13 mouse cellular contexts compared by ENCODE assay signal in the genomic region with DNA sequence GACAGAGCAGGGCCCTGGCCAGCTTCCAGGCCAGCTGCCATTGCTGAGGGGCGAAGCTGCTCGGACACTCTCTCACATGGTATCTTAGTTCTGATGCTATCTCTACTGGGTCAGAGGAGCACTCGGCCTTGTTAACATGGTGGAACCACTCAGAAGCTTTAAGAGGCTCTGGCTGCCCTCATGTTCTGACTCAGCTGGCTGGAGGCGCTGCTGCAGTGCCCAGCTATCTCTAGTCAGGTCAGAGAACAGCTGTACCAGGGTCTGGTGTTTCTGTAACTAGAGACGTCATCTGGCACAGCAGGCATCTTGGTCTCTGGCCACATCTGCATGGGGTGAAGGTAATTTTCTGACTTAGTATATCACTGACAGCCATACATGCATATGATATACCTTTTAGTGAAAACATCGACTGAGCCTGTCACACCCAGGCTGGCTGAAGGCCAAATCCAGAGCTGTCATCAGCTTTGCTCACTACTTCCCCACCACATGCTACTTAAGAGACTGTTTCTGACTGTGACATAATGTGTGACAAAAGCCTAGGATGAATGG.
DNase-seq lines count a peak whose midpoint lies in the region; ATAC-seq and TF ChIP-seq lines count a peak whose summit lies in the region.
"Had no signal": no experiment of that assay in that cellular context is flagged by ENCODE, and none has a peak within 500 bp of the region (broad histone marks: within the 10 kb centered on the region; RNA-seq: fewer than 3 reads in every experiment).

No protein-coding gene starts in this region.

- peaks cover 30% of the 10 kb centered on the region for H3K36me3 ChIP-seq in kidney, embryonic 14.5 days (ENCODE audit: control insufficient read depth, insufficient read depth, low read length)
- peaks cover 37% of the 10 kb centered on the region for H3K36me3 ChIP-seq in embryonic facial prominence, embryonic 14.5 days (ENCODE audit: control insufficient read depth, insufficient read depth, low read length)
- peaks cover 68% of the 10 kb centered on the region for H3K36me3 ChIP-seq in limb, embryonic 14.5 days (ENCODE audit: control insufficient read depth, insufficient read depth, low read length)

- no peak overlapping the region for H3K9ac ChIP-seq in kidney, embryonic 14.5 days (ENCODE audit: low read depth, low read length)
- no peak overlapping the region for H3K9ac ChIP-seq in embryonic facial prominence, embryonic 14.5 days (ENCODE audit: low read depth, low read length)
- H3K9ac ChIP-seq in limb, embryonic 14.5 days (ENCODE audit: low read depth, low read length, severe bottlenecking) = no peak overlapping the region

- H3K27me3 ChIP-seq in kidney, embryonic 14.5 days (ENCODE audit: control insufficient read depth, insufficient read depth, low read length) = no peaks in the 10 kb centered on the region
- H3K27me3 ChIP-seq in embryonic facial prominence, embryonic 14.5 days (replicated peaks; ENCODE audit: control insufficient read depth, insufficient read depth, low read length) = no peaks in the 10 kb centered on the region
- no peaks in the 10 kb centered on the region for H3K27me3 ChIP-seq in limb, embryonic 14.5 days (ENCODE audit: control insufficient read depth, insufficient read depth, low read length)
- H3K27me3 ChIP-seq: Patski had no signal

- no peak for TF ChIP-seq POLR2A in limb, embryonic 14.5 days (IDR thresholded peaks at IDR 0.05; ENCODE audit: borderline replicate concordance, extremely low read depth, insufficient read depth, insufficient read length)

- no peaks in the 10 kb centered on the region for H3K4me1 ChIP-seq in kidney, embryonic 14.5 days (ENCODE audit: control insufficient read depth, insufficient read depth, low read length)
- H3K4me1 ChIP-seq in embryonic facial prominence, embryonic 14.5 days (ENCODE audit: control insufficient read depth, insufficient read depth, low read length) = no peaks in the 10 kb centered on the region
- no peaks in the 10 kb centered on the region for H3K4me1 ChIP-seq in limb, embryonic 14.5 days (ENCODE audit: control insufficient read depth, insufficient read depth, low read length)

- 80% methylated on average over 6 of the region's 6 CpGs for WGBS in kidney, embryonic 14.5 days
- WGBS in embryonic facial prominence, embryonic 14.5 days = 62% methylated on average over 6 of the region's 6 CpGs
- WGBS in limb, embryonic 14.5 days = 74% methylated on average over 6 of the region's 6 CpGs

- DNase-seq in kidney, adult 9 months = no peak
- DNase-seq in MN1 (ENCODE audit: low spot score) = peak; percentile 93
- peak; percentile 39 for DNase-seq in embryonic facial prominence, embryonic 14.5 days (ENCODE audit: low spot score)
- DNase-seq in limb, embryonic 14.5 days (ENCODE audit: low spot score) = no peak
- DNase-seq in ovary, postnatal 10 days (ENCODE audit: low spot score) = no peak
- DNase-seq in ovary, postnatal 36 days (ENCODE audit: low spot score) = no peak
- DNase-seq: embryo, embryonic 11 days; kidney, postnatal 4 days had no signal

- no peak overlapping the region for H3K4me2 ChIP-seq in kidney, embryonic 14.5 days (replicated peaks; ENCODE audit: low read depth, low read length)
- H3K4me2 ChIP-seq in embryonic facial prominence, embryonic 14.5 days (ENCODE audit: low read depth, low read length) = no peak overlapping the region
- H3K4me2 ChIP-seq in limb, embryonic 14.5 days (replicated peaks; ENCODE audit: low read depth, low read length, severe bottlenecking) = no peak overlapping the region
- H3K4me2 ChIP-seq: liver, embryonic 11.5 days; midbrain, embryonic 11.5 days had no signal

- H3K27ac ChIP-seq in kidney, embryonic 14.5 days (ENCODE audit: low read depth, low read length) = 0 out of 2 replicates have a peak overlapping the region, but pooled peaks have one; percentile 14
- no peak overlapping the region for H3K27ac ChIP-seq in embryonic facial prominence, embryonic 14.5 days (replicated peaks; ENCODE audit: low read depth, low read length)
- no peak overlapping the region for H3K27ac ChIP-seq in limb, embryonic 14.5 days (replicated peaks; ENCODE audit: low read depth, low read length)

- H3K9me3 ChIP-seq in kidney, embryonic 14.5 days (ENCODE audit: control insufficient read depth, low read length) = no peaks in the 10 kb centered on the region
- H3K9me3 ChIP-seq in embryonic facial prominence, embryonic 14.5 days (ENCODE audit: control insufficient read depth, low read length) = no peaks in the 10 kb centered on the region
- no peaks in the 10 kb centered on the region for H3K9me3 ChIP-seq in limb, embryonic 14.5 days (ENCODE audit: control insufficient read depth, low read length)

- no peak overlapping the region for H3K4me3 ChIP-seq in kidney, embryonic 14.5 days (ENCODE audit: low read length)
- no peak overlapping the region for H3K4me3 ChIP-seq in embryonic facial prominence, embryonic 14.5 days (ENCODE audit: low read depth, low read length)
- H3K4me3 ChIP-seq in limb, embryonic 14.5 days (replicated peaks; ENCODE audit: low read length) = no peak overlapping the region

- 0 out of 2 replicates have a peak, but pooled peaks have one; percentile 20 for ATAC-seq in kidney, embryonic 14.5 days (ENCODE audit: low FRiP score, low TSS enrichment)
- peak; percentile 33; the same call in 1 of the 2 replicates for ATAC-seq in embryonic facial prominence, embryonic 14.5 days (ENCODE audit: low read depth)
- 0 out of 2 replicates have a peak, but pooled peaks have one; percentile 30 for ATAC-seq in limb, embryonic 14.5 days (ENCODE audit: low FRiP score, low read depth)
- ATAC-seq: hindbrain, embryonic 16.5 days; Patski had no signal

Comparison
In these comparisons a context has a peak if more than half of its experiments do, and no peak if none do; other contexts are left out.
1. DNase-seq: peak in MN1 (single experiment) and embryonic facial prominence, embryonic 14.5 days (single experiment); none in kidney, adult 9 months (single experiment), limb, embryonic 14.5 days (single experiment), ovary, postnatal 10 days (single experiment) and ovary, postnatal 36 days (single experiment).
2. Peak in every context shown above with its lines, with median percentiles within 50 percentile points of each other: ATAC-seq.